Mouse (Mus musculus) C2C12 (cell line): ENCODE results near the gene Hspb9.

Experiments used
- CEBPB ChIP-seq: IDR thresholded peaks from one replicate; pipeline ENCODE4 v1.6.1; 2011; ENCODE audit warnings: low read depth, mild to moderate bottlenecking, control low read depth, moderate library complexity
- CTCF ChIP-seq: IDR thresholded peaks from one replicate; pipeline ENCODE4 v1.5.1; 2011; ENCODE audit not compliant: control insufficient read depth, insufficient read depth, insufficient read length
- FOSL1 ChIP-seq: IDR thresholded peaks from one replicate; pipeline ENCODE4 v1.8.0; 2011; ENCODE audit warnings: mild to moderate bottlenecking, low read length; ENCODE audit not compliant: poor library complexity, insufficient read depth, severe bottlenecking
- MAX ChIP-seq: IDR thresholded peaks from one replicate; pipeline ENCODE4 v1.6.1; 2011; ENCODE audit warnings: mild to moderate bottlenecking, control low read depth
- MYOD1 ChIP-seq: IDR thresholded peaks from one replicate; pipeline ENCODE4 v1.6.1; 2011; ENCODE audit warnings: low read depth; ENCODE audit not compliant: control insufficient read depth, insufficient read length
- MYOG ChIP-seq: IDR thresholded peaks from one replicate; pipeline ENCODE4 v1.6.1; 2011; ENCODE audit not compliant: control insufficient read depth, insufficient read length; ENCODE audit errors: extremely low read depth
- USF1 ChIP-seq: IDR thresholded peaks from one replicate; pipeline ENCODE4 v1.6.1; 2011; ENCODE audit warnings: low read depth, mild to moderate bottlenecking, control low read depth, moderate library complexity

DNA sequence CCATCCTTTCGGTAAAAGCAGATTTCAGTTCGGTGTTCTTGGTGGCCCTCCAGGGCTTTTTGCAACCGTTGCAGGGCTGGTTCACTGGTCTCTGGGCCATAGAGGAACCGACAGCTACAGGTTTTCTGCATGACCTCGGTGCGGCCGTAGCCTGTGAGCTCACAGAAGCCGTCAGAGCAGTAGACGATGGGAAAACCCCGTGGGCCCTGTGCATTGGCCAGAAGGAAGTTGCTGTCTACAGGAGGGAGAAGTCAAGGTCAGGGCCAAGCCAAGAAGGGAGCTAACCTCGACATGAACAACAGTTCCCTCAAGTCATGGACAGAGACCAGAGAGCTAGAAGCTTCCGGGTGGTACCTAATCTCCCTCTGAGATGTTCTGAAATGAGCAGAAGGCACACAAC, 43.9 kb downstream of the Hspb9 start:
- TF ChIP-seq CTCF (no peak), CEBPB (no peak), MYOG (no peak), MAX (no peak), MYOD1 (no peak), USF1 (no peak), FOSL1 (no peak)
